Mouse (Mus musculus): ENCODE measurements at regions not wholly inside any gene's neighbourhood (a gene's known extent, or its start where the extent isn't known, plus 50 kb on each side); places are given as distances from the start of the nearest gene placed in this dataset.

GRCm38 (mm10) chr1:23184728-23185127, 82.7 kb upstream of the 4933415F23Rik start:
- TF ChIP-seq CTCF (IDR thresholded peaks at IDR 0.05; ENCODE audit: low read depth) (no peak), EP300 (IDR thresholded peaks at IDR 0.05; ENCODE audit: low read depth) (no peak)
